Mouse (Mus musculus) stomach, embryonic 16.5 days (tissue): ENCODE data around the gene Tubgcp5. TPM values are rescaled to one million over a fixed set of nuclear protein-coding genes. Genes with fewer than 3 reads are reported as not detected.

Experiments used
- ATAC-seq: fragments of 200-750 bp; cut with Nextera tagmentation; 2 replicates; pipeline ENCODE4 v1.8.0; 2017; ENCODE audit warnings: moderate number of reproducible peaks, moderate TSS enrichment; ENCODE audit not compliant: insufficient read depth, low FRiP score
- H3K27ac ChIP-seq: fragments of 300-500 bp; sonication (generic); 2 replicates; pipeline ENCODE4 v1.5.1; 2014; ENCODE audit warnings: low read length
- H3K27me3 ChIP-seq: fragments of 300-500 bp; sonication (generic); 2 replicates; pipeline ENCODE4 v1.6.1; 2014; ENCODE audit warnings: low read length, control low read depth, mixed read lengths; ENCODE audit not compliant: control insufficient read depth, insufficient read depth
- H3K36me3 ChIP-seq: fragments of 300-500 bp; sonication (generic); 2 replicates; pipeline ENCODE4 v1.6.1; 2014; ENCODE audit warnings: low read length; ENCODE audit not compliant: control insufficient read depth, insufficient read depth
- H3K4me1 ChIP-seq: fragments of 300-500 bp; sonication (generic); 2 replicates; pipeline ENCODE4 v1.6.1; 2014; ENCODE audit warnings: low read length, control low read depth, mixed read lengths; ENCODE audit not compliant: control insufficient read depth, insufficient read depth
- H3K4me2 ChIP-seq: fragments of 300-500 bp; sonication (generic); 2 replicates; pipeline ENCODE4 v1.6.1; 2014; ENCODE audit warnings: low read depth, low read length, mixed read lengths
- H3K4me3 ChIP-seq: fragments of 300-500 bp; sonication (generic); replicated peaks from 2 replicates; pipeline ENCODE4 v1.5.1; 2014; ENCODE audit warnings: mild to moderate bottlenecking, low read length
- H3K9ac ChIP-seq: fragments of 300-500 bp; sonication (generic); 2 replicates; pipeline ENCODE4 v1.6.1; 2014; ENCODE audit warnings: low read length
- H3K9me3 ChIP-seq: fragments of 300-500 bp; sonication (generic); replicated peaks from 2 replicates; pipeline ENCODE4 v1.6.1; 2016; ENCODE audit warnings: low read length, control low read depth; ENCODE audit not compliant: control insufficient read depth
- WGBS: fragments of 180-500 bp; shearing (Covaris S2); extraction: QIAGEN DNeasy Blood & Tissue Kit; methylation state at CpG from one replicate; pipeline ENCODE4 v1.1.7; 2014; 5-methylcytosine and 5-hydroxymethylcytosine counted together
- polyA plus RNA-seq: library from polyadenylated mRNA; unstranded; fragments of >200 nt; fragmentation: Nextera tagmentation; extraction: Ambion mirVana; gene quantifications from 2 replicates; pipeline ENCODE4 v1.2.1, GENCODE M21; 2015

The Tubgcp5 gene
- polyA plus RNA-seq, 1 experiment from 2014 or later: 31.5 TPM

DNA sequence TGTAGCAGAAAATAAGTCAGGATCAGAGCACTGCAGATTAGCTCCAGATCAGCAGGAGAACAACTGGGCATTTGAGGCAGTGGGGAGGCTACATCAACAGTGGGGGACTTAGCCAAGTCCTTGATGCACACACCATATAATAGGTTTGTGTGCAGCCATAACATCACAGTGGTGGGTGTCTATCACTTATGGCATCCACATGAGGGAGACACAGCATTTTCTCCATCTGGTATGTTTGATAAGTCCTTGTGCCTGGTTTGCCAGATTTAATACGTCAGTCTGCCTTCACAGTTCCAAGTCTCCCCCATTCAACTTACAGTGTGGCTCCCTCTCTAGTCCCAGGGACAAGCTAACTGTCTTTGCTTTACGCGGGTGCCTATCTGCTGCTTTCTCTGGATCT, 1.7 kb upstream of the Tubgcp5 start:
- WGBS: 82% methylated on average over 3 of the region's 3 CpGs
- ATAC-seq: no peak
- Histone ChIP-seq H3K9ac (no peak overlapping the region), H3K4me1 (peaks cover 12% of the 10 kb centered on the region), H3K27ac (no peak overlapping the region), H3K4me2 (no peak overlapping the region), H3K36me3 (peaks cover 10% of the 10 kb centered on the region; the same call in 1 of the 2 replicates), H3K9me3 (no peaks in the 10 kb centered on the region), H3K27me3 (no peaks in the 10 kb centered on the region), H3K4me3 (no peak overlapping the region)

DNA sequence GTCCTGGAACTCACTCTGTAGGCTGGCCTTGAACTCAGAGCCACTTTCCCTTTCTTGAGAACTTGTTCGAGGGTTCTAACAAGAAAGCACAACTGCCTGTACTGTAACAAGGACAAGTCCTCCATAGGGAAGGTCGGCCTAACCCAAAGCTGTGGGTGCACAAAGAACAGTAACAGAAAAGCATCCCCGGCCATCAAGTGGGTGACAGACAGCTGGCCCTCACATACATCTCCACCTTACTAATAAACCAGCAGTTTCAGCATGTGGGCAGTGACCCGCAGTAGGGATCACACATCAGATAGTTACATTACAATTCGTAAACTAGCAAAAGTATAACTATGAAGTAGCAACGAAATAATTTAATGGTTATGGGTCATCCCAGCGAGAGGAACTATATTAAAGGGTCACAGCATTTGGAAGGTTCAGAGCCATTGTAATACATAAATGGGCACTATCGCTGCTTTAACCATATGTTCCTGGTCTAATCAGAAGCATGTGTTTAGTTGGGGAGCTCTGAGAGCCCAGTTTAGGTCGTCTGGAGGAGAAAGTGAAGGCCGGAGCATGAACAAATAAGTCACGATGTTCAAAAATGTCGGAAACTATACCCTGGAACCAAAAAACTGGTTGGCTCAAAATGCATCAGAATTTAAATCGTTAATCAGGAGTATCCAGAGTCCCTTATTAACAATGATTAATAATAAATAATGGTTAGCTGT, 560 bp upstream of the Tubgcp5 start:
- 38% methylated on average over 13 of the region's 13 CpGs for WGBS
- no peaks in the 10 kb centered on the region for H3K9me3 ChIP-seq
- H3K36me3 ChIP-seq: peaks cover 13% of the 10 kb centered on the region; the same call in 1 of the 2 replicates
- H3K4me3 ChIP-seq: peak overlapping the region; percentile 84
- ATAC-seq: no peak
- no peaks in the 10 kb centered on the region for H3K27me3 ChIP-seq
- H3K27ac ChIP-seq: no peak overlapping the region
- H3K9ac ChIP-seq: peak overlapping the region; percentile 94
- peak overlapping the region; percentile 67 for H3K4me2 ChIP-seq
- peaks cover 12% of the 10 kb centered on the region for H3K4me1 ChIP-seq

DNA sequence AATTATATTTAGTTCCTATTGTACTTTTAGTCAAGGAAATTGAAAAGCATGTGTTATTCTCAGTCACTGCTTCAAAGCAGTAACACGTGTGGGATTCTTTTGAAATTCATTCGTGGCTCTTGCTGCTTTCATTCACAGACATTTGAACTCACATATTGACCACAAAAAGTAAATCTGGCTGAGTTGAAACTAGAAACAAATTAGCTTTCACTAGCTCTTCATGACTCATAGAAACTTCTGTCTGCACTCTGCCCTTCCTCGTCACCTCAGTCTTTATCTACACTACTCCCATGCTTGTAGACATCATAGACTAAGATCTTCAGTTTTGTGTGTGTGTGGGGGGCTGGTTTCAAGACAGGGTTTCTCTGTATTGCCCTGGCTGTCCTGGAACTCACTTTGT, 6.0 kb downstream of the Tubgcp5 start:
- Histone ChIP-seq H3K4me1 (peaks cover 3% of the 10 kb centered on the region), H3K9ac (no peak overlapping the region), H3K36me3 (peaks cover 33% of the 10 kb centered on the region), H3K4me3 (no peak overlapping the region), H3K27me3 (no peaks in the 10 kb centered on the region), H3K27ac (no peak overlapping the region), H3K4me2 (no peak overlapping the region), H3K9me3 (no peaks in the 10 kb centered on the region)
- WGBS: 88% methylated on average over 3 of the region's 3 CpGs
- no peak for ATAC-seq

DNA sequence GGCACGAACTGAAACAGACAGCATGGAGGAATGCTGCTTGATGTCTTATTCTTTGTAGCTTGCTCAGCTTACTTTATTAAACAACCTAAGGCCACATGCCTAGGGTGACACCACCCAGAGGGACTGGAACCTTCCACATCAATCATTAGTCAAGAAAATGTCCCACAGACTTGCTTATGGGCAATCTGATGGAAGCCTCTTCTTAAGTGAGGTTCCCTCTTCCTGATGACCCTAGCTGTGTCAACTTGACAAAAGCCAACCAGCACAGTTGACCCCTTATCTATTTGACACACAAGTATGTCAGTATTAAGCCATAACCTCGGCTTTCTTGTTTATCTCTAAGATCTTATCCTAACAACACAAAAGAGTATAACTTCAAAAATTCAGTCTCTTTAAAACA, 16.0 kb downstream of the Tubgcp5 start:
- no peak for ATAC-seq
- H3K4me2 ChIP-seq: no peak overlapping the region
- no peaks in the 10 kb centered on the region for H3K9me3 ChIP-seq
- H3K9ac ChIP-seq: no peak overlapping the region
- H3K27me3 ChIP-seq: no peaks in the 10 kb centered on the region
- H3K36me3 ChIP-seq: peaks cover 31% of the 10 kb centered on the region
- no peaks in the 10 kb centered on the region for H3K4me1 ChIP-seq
- H3K27ac ChIP-seq: no peak overlapping the region
- WGBS: 89% methylated on average over 2 of the region's 2 CpGs
- H3K4me3 ChIP-seq: no peak overlapping the region

DNA sequence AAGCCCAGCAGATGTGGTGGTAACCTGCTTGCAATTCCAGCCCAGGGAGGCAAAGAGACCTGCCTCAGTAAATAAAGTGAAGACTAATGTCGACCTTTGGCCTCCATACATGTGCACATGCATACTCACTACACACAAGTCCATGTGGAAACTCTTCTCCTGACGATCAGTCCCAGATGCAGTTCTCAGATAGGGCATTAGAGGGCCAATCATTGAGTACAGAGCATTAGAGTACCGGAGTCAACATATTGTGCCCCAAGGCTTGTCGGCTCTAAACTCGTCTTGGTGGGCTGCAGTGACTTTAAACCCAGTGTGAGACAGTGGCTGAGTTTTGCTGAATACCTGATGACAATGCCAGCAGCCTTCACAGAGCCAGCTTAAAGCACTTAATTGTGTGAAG, 30.5 kb downstream of the Tubgcp5 start:
- H3K9me3 ChIP-seq: no peaks in the 10 kb centered on the region
- H3K36me3 ChIP-seq: peaks cover 20% of the 10 kb centered on the region; the same call in 1 of the 2 replicates
- no peaks in the 10 kb centered on the region for H3K4me1 ChIP-seq
- no peak for ATAC-seq
- no peaks in the 10 kb centered on the region for H3K27me3 ChIP-seq
- H3K4me2 ChIP-seq: no peak overlapping the region
- no peak overlapping the region for H3K4me3 ChIP-seq
- H3K9ac ChIP-seq: no peak overlapping the region
- WGBS: 82% methylated on average over 5 of the region's 5 CpGs
- no peak overlapping the region for H3K27ac ChIP-seq

DNA sequence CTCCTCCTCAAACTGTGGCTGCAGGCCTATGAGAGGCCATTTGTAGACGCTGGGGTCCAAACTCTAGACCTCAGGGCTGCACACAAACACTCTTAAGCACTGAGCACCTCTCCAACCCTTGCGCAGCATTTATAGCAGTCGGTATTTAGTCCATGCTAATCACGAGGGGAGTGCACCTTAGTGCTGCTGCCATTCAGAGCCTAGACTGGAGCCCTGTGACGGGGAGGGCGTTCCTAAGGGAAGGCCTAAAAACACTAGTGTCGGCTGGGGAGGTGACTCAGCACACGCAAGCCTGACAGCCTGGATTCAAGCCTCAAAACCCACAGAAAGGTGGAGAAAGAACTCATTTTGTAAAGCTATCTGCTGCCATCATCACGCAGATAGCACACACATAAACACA, 33.6 kb downstream of the Tubgcp5 start:
- no peak for ATAC-seq
- peaks cover 12% of the 10 kb centered on the region; the same call in 1 of the 2 replicates for H3K36me3 ChIP-seq
- no peak overlapping the region for H3K4me3 ChIP-seq

DNA sequence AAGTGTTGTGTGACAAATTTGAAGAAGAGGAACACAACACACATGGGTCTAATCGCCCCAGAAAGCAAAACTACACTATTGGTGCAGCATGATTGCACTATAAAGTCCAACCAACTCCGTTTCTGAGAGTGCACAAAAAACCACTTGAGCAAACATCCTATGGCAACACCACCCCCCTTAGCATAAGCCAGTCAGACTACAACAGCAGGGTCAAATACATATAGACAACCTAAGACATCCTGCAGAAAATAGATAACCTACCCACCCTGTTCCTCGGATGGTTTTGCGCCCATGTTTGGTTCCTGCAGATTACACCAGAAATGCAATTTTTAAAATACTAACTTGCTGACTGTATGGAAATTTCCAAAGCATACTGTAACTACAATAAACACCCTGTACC, 42.9 kb downstream of the Tubgcp5 start:
- H3K36me3 ChIP-seq: no peaks in the 10 kb centered on the region

More for the DNA sequence above, 33.6 kb downstream of the Tubgcp5 start:
- no peak overlapping the region for H3K4me2 ChIP-seq
- no peak overlapping the region for H3K9ac ChIP-seq
- H3K4me1 ChIP-seq: no peaks in the 10 kb centered on the region
- no peak overlapping the region for H3K27ac ChIP-seq
- no peaks in the 10 kb centered on the region for H3K9me3 ChIP-seq
- WGBS: 91% methylated on average over 9 of the region's 9 CpGs
- H3K27me3 ChIP-seq: no peaks in the 10 kb centered on the region

DNA sequence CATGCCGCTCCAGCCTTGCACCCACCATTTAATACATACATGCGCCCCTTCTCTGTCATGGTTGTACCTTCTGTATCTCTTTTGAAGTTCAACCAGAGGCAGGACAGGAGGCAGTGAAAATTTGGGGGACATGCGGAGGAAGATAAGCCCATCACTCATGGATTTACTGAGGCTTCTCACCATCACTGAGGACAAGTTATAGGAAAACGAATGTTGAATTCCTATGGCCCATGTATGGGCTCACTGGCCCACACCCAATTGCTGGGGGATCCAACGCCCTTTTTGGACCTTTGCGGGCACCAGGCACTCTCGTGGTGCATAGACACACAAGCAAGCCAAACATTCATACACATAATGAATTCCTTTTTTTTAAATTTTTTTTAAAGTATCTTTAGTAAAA, 47.5 kb downstream of the Tubgcp5 start, which contains the start of gene Cyfip1:
TSS of gene Cyfip1 (plus strand) at position 301 of the 400 bp plus-strand sequence.
- no peaks in the 10 kb centered on the region for H3K36me3 ChIP-seq
- 0 out of 2 replicates have a peak, but pooled peaks have one; percentile 3 for ATAC-seq
- no peaks in the 10 kb centered on the region for H3K27me3 ChIP-seq
- H3K9ac ChIP-seq: peak within 1 kb of the TSS; percentile 95
- H3K4me3 ChIP-seq: peak within 1 kb of the TSS; percentile 83
- H3K9me3 ChIP-seq: no peaks in the 10 kb centered on the region
- peak within 1 kb of the TSS; percentile 96 for H3K4me2 ChIP-seq
- 52% methylated on average over 7 of the region's 7 CpGs for WGBS
- peak within 1 kb of the TSS; percentile 97 for H3K27ac ChIP-seq
- H3K4me1 ChIP-seq: peaks cover 5% of the 10 kb centered on the region; the same call in 1 of the 2 replicates

More for the DNA sequence above, 42.9 kb downstream of the Tubgcp5 start:
- no peaks in the 10 kb centered on the region for H3K4me1 ChIP-seq
- H3K9ac ChIP-seq: no peak overlapping the region
- no peak overlapping the region for H3K4me2 ChIP-seq
- H3K27me3 ChIP-seq: no peaks in the 10 kb centered on the region
- H3K4me3 ChIP-seq: no peak overlapping the region
- WGBS: 88% methylated on average over 4 of the region's 4 CpGs
- no peak overlapping the region for H3K27ac ChIP-seq
- H3K9me3 ChIP-seq: no peaks in the 10 kb centered on the region
- ATAC-seq: no peak

DNA sequence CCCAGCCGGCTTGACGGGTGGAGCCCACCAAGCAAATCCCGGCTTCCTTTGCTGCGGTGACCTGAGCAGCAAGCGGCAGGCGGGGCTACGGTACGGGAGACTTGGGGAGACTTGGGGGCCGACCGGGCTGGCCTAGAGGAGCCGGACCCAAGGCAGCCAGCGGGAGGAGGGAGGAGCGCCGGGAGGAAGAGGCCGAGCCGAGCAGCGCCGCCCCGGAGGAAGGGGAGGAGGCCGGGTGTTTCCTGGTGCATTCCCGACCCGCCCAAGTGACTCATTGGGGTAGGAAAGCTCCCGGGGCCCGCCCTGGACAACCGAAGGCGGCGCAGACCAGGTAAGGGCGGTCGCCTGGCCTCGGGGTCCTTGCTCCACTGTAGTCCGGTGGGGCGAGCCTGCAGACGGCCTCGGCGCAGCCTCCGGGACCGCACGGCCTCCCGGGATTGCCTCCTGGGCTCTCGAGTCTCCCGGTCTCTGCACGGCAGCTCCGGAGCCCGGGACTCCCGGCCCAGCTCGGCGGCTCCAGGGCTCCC, 48.1 kb downstream of the Tubgcp5 start:
- Histone ChIP-seq H3K9ac (peak overlapping the region; percentile 95), H3K27me3 (no peaks in the 10 kb centered on the region), H3K4me3 (peak overlapping the region; percentile 83), H3K4me2 (peak overlapping the region; percentile 96), H3K9me3 (no peaks in the 10 kb centered on the region), H3K4me1 (peaks cover 10% of the 10 kb centered on the region; the same call in 1 of the 2 replicates), H3K36me3 (no peaks in the 10 kb centered on the region), H3K27ac (peak overlapping the region; percentile 97)
- ATAC-seq: peak; percentile 99
- WGBS: under 1% methylated on average over 44 of the region's 47 CpGs
